ENCODE assay signal across 7 mouse cellular contexts in the genomic region with DNA sequence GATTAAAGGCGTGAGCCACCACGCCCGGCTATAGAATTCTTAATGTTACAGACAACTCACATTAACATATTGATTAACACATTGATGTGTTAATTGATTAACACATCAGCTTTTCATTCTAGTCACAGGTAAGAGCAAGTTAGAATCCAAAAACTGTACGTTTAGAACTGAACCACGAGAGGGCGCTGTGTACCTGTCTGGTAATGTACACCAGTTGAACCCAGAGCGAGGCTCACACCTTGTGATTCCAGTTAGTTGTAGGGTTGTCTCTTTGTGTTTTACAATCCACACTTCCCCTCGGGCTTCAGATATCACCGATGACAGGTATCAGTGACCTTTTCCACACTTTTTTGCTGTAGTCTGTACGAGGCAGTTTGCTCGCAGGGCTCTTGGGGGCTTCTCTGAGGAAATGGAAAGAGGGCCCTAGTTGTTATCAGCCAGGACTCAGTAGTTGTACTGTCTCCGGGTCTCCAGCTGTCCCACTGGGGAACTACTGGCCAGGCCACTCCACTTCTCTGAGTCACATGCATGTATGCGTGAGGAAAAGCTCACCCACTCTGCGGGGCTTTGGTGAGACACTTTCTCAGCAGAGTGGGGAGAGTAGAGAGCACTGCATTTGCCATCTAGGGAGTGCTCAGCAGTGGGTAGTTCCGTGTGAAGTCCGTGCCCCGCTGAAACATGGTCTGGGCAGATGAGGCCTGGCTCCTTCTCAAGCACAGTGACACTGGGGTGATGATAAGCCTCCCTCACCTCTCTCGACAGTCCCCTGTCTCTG. TPM values are rescaled to one million over a fixed set of nuclear protein-coding genes. Genes with fewer than 3 reads are reported as not detected.
DNase-seq lines count a peak whose midpoint lies in the region; ATAC-seq and TF ChIP-seq lines count a peak whose summit lies in the region.

No protein-coding gene starts in this region.

- TF ChIP-seq CTCF in cortical plate, adult 2 months (IDR thresholded peaks at IDR 0.05; ENCODE audit: extremely low read depth, insufficient read depth, low read length) = peak; percentile 54

- peak; percentile 47 for DNase-seq in midbrain, embryonic 10.5 days (ENCODE audit: low spot score)
- DNase-seq in ZHBTc4 (ENCODE audit: low read depth, low spot score) = peak; percentile 77
- DNase-seq in heart, postnatal 4 days = peak; percentile 65
- DNase-seq in retina, embryonic 14.5 days (ENCODE audit: low spot score) = peak; percentile 69

- peaks cover 86% of the 10 kb centered on the region for H3K27me3 ChIP-seq in midbrain, embryonic 10.5 days (ENCODE audit: low read depth, poor library complexity, severe bottlenecking)
- H3K27me3 ChIP-seq in midbrain, embryonic 16.5 days (ENCODE audit: control insufficient read depth, insufficient read depth, low read depth, low read length) = no peaks in the 10 kb centered on the region; the same call in 1 of the 2 replicates
- peaks cover 4% of the 10 kb centered on the region; the same call in 1 of the 2 replicates for H3K27me3 ChIP-seq in liver, embryonic 12.5 days (replicated peaks)

- H3K4me3 ChIP-seq in midbrain, embryonic 10.5 days = no peak overlapping the region
- H3K4me3 ChIP-seq in midbrain, embryonic 16.5 days (ENCODE audit: low read depth, low read length) = no peak overlapping the region
- no peak overlapping the region for H3K4me3 ChIP-seq in cortical plate, adult 2 months (ENCODE audit: insufficient read depth, low read length)
- H3K4me3 ChIP-seq in liver, embryonic 12.5 days = no peak overlapping the region

- ATAC-seq in midbrain, embryonic 16.5 days = no peak
- peak; percentile 76 for ATAC-seq in liver, embryonic 12.5 days

- TF ChIP-seq POLR2A in cortical plate, adult 2 months (IDR thresholded peaks at IDR 0.05; ENCODE audit: extremely low read depth, insufficient read depth, low read length) = no peak

- 32% methylated on average over 18 of the region's 18 CpGs for WGBS in midbrain, embryonic 10.5 days
- WGBS in midbrain, embryonic 16.5 days = 29% methylated on average over 18 of the region's 18 CpGs
- 17% methylated on average over 18 of the region's 18 CpGs for WGBS in liver, embryonic 12.5 days (ENCODE audit: insufficient replicate concordance)

- no peak overlapping the region for H3K9ac ChIP-seq in midbrain, embryonic 16.5 days (ENCODE audit: low read depth, low read length)
- no peak overlapping the region for H3K9ac ChIP-seq in liver, embryonic 12.5 days

- H3K36me3 ChIP-seq in midbrain, embryonic 10.5 days = no peaks in the 10 kb centered on the region
- no peaks in the 10 kb centered on the region for H3K36me3 ChIP-seq in midbrain, embryonic 16.5 days (ENCODE audit: control insufficient read depth, insufficient read depth, low read length)
- H3K36me3 ChIP-seq in liver, embryonic 12.5 days = no peaks in the 10 kb centered on the region

- no peak overlapping the region for H3K4me2 ChIP-seq in midbrain, embryonic 16.5 days (ENCODE audit: low read length)
- H3K4me2 ChIP-seq in liver, embryonic 12.5 days = peak overlapping the region; percentile 46

- no peak overlapping the region for H3K27ac ChIP-seq in midbrain, embryonic 10.5 days (replicated peaks)
- no peak overlapping the region for H3K27ac ChIP-seq in midbrain, embryonic 16.5 days (ENCODE audit: low read length)
- no peak overlapping the region for H3K27ac ChIP-seq in cortical plate, adult 2 months (ENCODE audit: insufficient read depth, low read length)
- H3K27ac ChIP-seq in liver, embryonic 12.5 days = no peak overlapping the region

- H3K4me1 ChIP-seq in midbrain, embryonic 10.5 days = peaks cover 3% of the 10 kb centered on the region
- 0 out of 2 replicates have a peak, but pooled peaks cover 5% of the 10 kb centered on the region for H3K4me1 ChIP-seq in midbrain, embryonic 16.5 days (ENCODE audit: control insufficient read depth, insufficient read depth, low read length)
- H3K4me1 ChIP-seq in cortical plate, adult 2 months (ENCODE audit: control insufficient read depth, insufficient read depth, low read length) = no peaks in the 10 kb centered on the region
- peaks cover 8% of the 10 kb centered on the region; the same call in 1 of the 2 replicates for H3K4me1 ChIP-seq in liver, embryonic 12.5 days

- no peaks in the 10 kb centered on the region for H3K9me3 ChIP-seq in midbrain, embryonic 10.5 days (replicated peaks)
- no peaks in the 10 kb centered on the region for H3K9me3 ChIP-seq in midbrain, embryonic 16.5 days (replicated peaks; ENCODE audit: control insufficient read depth, low read length, poor library complexity, severe bottlenecking)
- no peaks in the 10 kb centered on the region for H3K9me3 ChIP-seq in liver, embryonic 12.5 days (replicated peaks)

RNA-seq across cellular contexts. Expression of a gene that starts 7.7 kb away (rescaled TPM):
- 0.68 and 1.1 TPM in 2 replicates for polyA plus RNA-seq in midbrain, embryonic 10.5 days (2016; fragmentation: Nextera tagmentation; extraction: Ambion mirVana)
- 0.24 TPM in 1 of 2 replicates, not detected in the other for polyA plus RNA-seq in midbrain, embryonic 16.5 days (2015; fragmentation: Nextera tagmentation; extraction: Ambion mirVana)
- polyA plus RNA-seq in cortical plate, adult 2 months (2012; rRNA removed) = not detected in 2 replicates
- not detected for total RNA-seq in heart, postnatal 4 days (2021)
- not detected in 2 replicates for polyA plus RNA-seq in liver, embryonic 12.5 days (2016; fragmentation: Nextera tagmentation; extraction: Ambion mirVana)

RNA-seq across cellular contexts. Expression of a gene that starts 26.1 kb away (rescaled TPM):
- 0.11 and 0.15 TPM in 2 replicates for polyA plus RNA-seq in midbrain, embryonic 10.5 days (2016; fragmentation: Nextera tagmentation; extraction: Ambion mirVana)
- 0.72 and 0.85 TPM in 2 replicates for polyA plus RNA-seq in midbrain, embryonic 16.5 days (2015; fragmentation: Nextera tagmentation; extraction: Ambion mirVana)
- 0.06 and 0.21 TPM in 2 replicates for polyA plus RNA-seq in cortical plate, adult 2 months (2012; rRNA removed)
- total RNA-seq in heart, postnatal 4 days (2021) = not detected
- 0.08 and 0.11 TPM in 2 replicates for polyA plus RNA-seq in liver, embryonic 12.5 days (2016; fragmentation: Nextera tagmentation; extraction: Ambion mirVana)
